Mouse (Mus musculus): ENCODE measurements at regions not wholly inside any gene's neighbourhood (a gene's known extent, or its start where the extent isn't known, plus 50 kb on each side); places are given as distances from the start of the nearest gene placed in this dataset.

DNA sequence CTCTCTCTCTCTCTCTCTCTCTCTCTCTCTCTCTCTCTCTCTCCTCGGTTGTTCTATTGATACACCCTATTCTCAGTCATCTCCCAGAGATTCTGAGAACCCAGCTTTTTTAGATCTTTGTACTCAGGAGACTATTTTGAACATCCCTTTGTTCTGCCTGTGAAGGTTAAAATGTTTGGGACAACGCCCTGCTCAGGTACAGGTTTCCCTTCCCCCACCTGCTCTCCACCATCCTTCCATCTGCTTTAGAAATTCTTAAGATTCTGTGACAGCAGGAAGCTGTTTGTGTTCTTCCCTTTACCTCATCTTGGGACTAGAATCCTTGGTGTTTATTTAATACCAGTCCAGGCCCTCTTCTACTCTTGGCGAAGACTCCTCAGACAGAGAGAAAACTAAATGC is 319.6 kb downstream of the Icos start:
- Histone ChIP-seq H3K27me3 (0 out of 2 replicates have a peak, but pooled peaks cover 3% of the 10 kb centered on the region), H3K36me3 (no peaks in the 10 kb centered on the region), H3K4me1 (peaks cover 50% of the 10 kb centered on the region), H3K9me3 (replicated peaks) (no peaks in the 10 kb centered on the region), H3K9ac (no peak overlapping the region), H3K27ac (no peak overlapping the region), H3K4me3 (no peak overlapping the region), H3K4me2 (replicated peaks) (no peak overlapping the region)
- 77% methylated on average over 3 of the region's 3 CpGs for WGBS
- ATAC-seq (ENCODE audit: low FRiP score), result no peak

- H3K4me1 ChIP-seq, result peaks cover 53% of the 10 kb centered on the region
- no peak for ATAC-seq (ENCODE audit: low FRiP score)
Measured at GRCm38 (mm10) chr1:61298064-61298463, 320.3 kb downstream of the Icos start.

GRCm38 (mm10) chr1:61298779-61299178 is 321.1 kb downstream of the Icos start:
- Histone ChIP-seq H3K9ac (no peak overlapping the region), H3K27me3 (0 out of 2 replicates have a peak, but pooled peaks cover 3% of the 10 kb centered on the region), H3K27ac (peak overlapping the region; percentile 70), H3K4me3 (no peak overlapping the region), H3K9me3 (replicated peaks) (no peaks in the 10 kb centered on the region), H3K4me2 (replicated peaks) (no peak overlapping the region), H3K4me1 (peaks cover 50% of the 10 kb centered on the region), H3K36me3 (no peaks in the 10 kb centered on the region)
- 59% methylated on average over 6 of the region's 6 CpGs for WGBS
- 0 out of 2 replicates have a peak, but pooled peaks have one; percentile 20 for ATAC-seq (ENCODE audit: low FRiP score)

More at GRCm38 (mm10) chr1:61298064-61298463, 320.3 kb downstream of the Icos start:
- 23% methylated on average over 3 of the region's 3 CpGs for WGBS
- Histone ChIP-seq H3K9me3 (replicated peaks) (no peaks in the 10 kb centered on the region), H3K9ac (no peak overlapping the region), H3K27ac (peak overlapping the region; percentile 70), H3K27me3 (0 out of 2 replicates have a peak, but pooled peaks cover 3% of the 10 kb centered on the region), H3K4me2 (replicated peaks) (no peak overlapping the region), H3K36me3 (no peaks in the 10 kb centered on the region), H3K4me3 (no peak overlapping the region)

GRCm38 (mm10) chr1:61300491-61300890 is 322.8 kb downstream of the Icos start:
- H3K4me2 ChIP-seq (replicated peaks), result no peak overlapping the region
- peaks cover 50% of the 10 kb centered on the region for H3K4me1 ChIP-seq
- 57% methylated on average over 4 of the region's 4 CpGs for WGBS
- 0 out of 2 replicates have a peak, but pooled peaks cover 9% of the 10 kb centered on the region for H3K27me3 ChIP-seq
- no peak overlapping the region for H3K4me3 ChIP-seq
- H3K36me3 ChIP-seq, result no peaks in the 10 kb centered on the region
- no peaks in the 10 kb centered on the region for H3K9me3 ChIP-seq (replicated peaks)
- no peak for ATAC-seq (ENCODE audit: low FRiP score)
- no peak overlapping the region for H3K9ac ChIP-seq
- H3K27ac ChIP-seq, result no peak overlapping the region

DNA sequence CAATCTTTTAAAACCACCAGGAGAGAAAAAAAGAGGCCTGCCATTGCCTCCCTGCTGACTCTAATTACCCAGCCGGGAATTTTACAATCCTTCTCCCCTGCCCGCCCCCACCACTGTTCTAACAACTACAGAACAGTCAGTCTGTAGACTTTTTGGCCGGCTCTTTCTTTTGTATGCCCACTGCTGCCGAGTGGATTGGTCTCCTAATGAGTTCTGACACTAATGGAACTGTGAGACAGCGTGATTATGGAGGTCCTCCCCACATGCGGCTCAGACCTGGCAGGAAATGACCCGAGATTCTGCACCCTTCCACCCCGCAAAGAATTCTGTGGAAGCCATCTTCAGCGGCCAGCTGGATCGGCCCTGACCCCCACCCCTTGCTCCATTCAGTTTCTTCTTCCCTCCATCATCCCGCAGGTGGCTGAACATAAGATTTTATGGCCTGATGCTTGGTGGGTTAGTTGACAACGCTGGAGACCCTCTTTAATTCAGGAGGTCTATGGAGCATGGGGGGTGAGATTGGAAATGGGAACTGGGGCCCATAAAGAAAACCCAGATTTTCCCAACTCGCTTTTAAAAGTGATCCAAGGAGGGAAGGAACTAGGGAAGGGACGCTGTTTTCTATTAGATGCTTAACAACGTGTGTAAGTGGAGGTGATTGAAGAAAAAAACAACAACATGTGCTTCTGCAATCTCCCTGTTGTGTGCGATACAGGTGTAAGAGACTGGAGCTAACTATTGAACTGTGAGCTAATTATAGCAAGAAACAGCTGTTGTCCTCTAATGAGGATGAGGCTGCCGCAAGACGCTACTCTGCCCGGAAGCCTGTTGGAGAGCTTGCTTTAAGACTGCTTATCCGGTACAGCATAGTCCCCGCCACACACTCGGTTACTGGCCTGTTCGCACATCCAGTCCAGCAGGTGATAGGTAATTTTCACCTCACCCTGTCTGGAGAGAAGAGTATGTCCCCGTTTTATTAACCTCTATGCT is 323.6 kb downstream of the Icos start:
- 48% methylated on average over 24 of the region's 24 CpGs for WGBS
- Histone ChIP-seq H3K4me1 (peaks cover 50% of the 10 kb centered on the region), H3K9ac (no peak overlapping the region)

DNA sequence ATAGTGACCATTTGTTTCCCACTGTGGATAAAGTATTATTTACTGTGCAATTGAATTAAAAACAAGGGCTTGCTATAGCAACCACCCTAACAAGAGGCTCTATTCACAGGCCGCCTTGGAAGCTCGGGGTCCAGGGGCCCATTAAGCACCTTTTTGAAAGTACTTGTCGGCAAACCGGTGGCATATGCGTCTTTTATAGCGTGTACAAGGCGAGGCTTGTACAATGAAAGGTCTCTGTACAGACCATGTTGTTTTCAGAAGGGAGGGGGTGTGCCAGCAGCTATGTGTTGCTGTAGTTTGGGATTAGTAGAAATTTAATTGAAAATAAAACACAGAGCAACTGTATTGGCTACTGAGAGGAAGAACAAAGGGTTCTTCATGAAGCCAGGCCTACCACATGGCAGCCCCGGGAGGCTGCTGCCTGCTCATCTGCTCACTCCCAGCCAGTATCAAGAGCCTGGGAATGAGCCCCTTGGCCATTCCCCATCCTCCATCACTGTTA is 324.9 kb downstream of the Icos start:
- Histone ChIP-seq H3K27me3 (peaks cover 19% of the 10 kb centered on the region), H3K4me3 (no peak overlapping the region), H3K4me2 (replicated peaks) (no peak overlapping the region), H3K27ac (no peak overlapping the region), H3K4me1 (peaks cover 39% of the 10 kb centered on the region), H3K36me3 (no peaks in the 10 kb centered on the region), H3K9me3 (replicated peaks) (no peaks in the 10 kb centered on the region), H3K9ac (no peak overlapping the region)
- 42% methylated on average over 8 of the region's 8 CpGs for WGBS
- ATAC-seq (ENCODE audit: low FRiP score), result peak; percentile 77

More for the DNA sequence above, 323.6 kb downstream of the Icos start:
- H3K4me3 ChIP-seq, result no peak overlapping the region
- no peaks in the 10 kb centered on the region for H3K9me3 ChIP-seq (replicated peaks)
- H3K27ac ChIP-seq, result 0 out of 2 replicates have a peak overlapping the region, but pooled peaks have one; percentile 12
- no peak overlapping the region for H3K4me2 ChIP-seq (replicated peaks)
- no peaks in the 10 kb centered on the region for H3K36me3 ChIP-seq
- H3K27me3 ChIP-seq, result 0 out of 2 replicates have a peak, but pooled peaks cover 14% of the 10 kb centered on the region
- no peak for ATAC-seq (ENCODE audit: low FRiP score)

DNA sequence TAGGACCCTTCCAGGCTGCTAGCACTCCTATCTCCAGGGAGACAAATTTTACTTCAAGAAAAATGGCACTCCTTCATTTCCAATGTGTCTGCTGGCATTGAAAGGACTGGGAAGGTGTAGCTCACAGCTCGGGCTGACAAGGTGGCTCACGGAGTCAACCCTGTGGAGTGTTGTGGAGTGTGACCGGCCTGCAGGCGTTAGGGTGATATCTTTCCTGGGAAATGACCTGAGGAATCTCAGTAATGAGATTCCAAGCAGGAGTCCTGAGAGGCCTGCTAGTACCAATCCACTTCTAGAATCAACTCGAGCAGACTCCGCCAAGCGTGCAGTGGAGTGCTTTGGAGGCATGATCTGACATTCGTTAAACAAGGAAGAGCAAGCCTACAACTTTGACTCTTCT is 328.6 kb downstream of the Icos start:
- no peaks in the 10 kb centered on the region for H3K9me3 ChIP-seq (replicated peaks)
- no peaks in the 10 kb centered on the region for H3K36me3 ChIP-seq
- no peak overlapping the region for H3K4me2 ChIP-seq (replicated peaks)
- no peak for ATAC-seq (ENCODE audit: low FRiP score)
- H3K27ac ChIP-seq, result no peak overlapping the region
- no peak overlapping the region for H3K4me3 ChIP-seq
- no peak overlapping the region for H3K9ac ChIP-seq
- peaks cover 19% of the 10 kb centered on the region for H3K27me3 ChIP-seq
- H3K4me1 ChIP-seq, result peaks cover 13% of the 10 kb centered on the region
- WGBS, result 51% methylated on average over 8 of the region's 8 CpGs

- no peaks in the 10 kb centered on the region for H3K36me3 ChIP-seq
- no peak overlapping the region for H3K4me2 ChIP-seq (replicated peaks)
- H3K9ac ChIP-seq, result no peak overlapping the region
- no peak overlapping the region for H3K27ac ChIP-seq
- no peaks in the 10 kb centered on the region; the same call in 1 of the 2 replicates for H3K4me1 ChIP-seq
- no peak overlapping the region for H3K4me3 ChIP-seq
- no peak for ATAC-seq (ENCODE audit: low FRiP score)
- no peaks in the 10 kb centered on the region for H3K9me3 ChIP-seq (replicated peaks)
- 75% methylated on average over 1 of the region's 1 CpGs for WGBS
- H3K27me3 ChIP-seq, result peaks cover 15% of the 10 kb centered on the region
Measured at GRCm38 (mm10) chr1:61309563-61309962, 329.1 kb upstream of the Pard3b start.

DNA sequence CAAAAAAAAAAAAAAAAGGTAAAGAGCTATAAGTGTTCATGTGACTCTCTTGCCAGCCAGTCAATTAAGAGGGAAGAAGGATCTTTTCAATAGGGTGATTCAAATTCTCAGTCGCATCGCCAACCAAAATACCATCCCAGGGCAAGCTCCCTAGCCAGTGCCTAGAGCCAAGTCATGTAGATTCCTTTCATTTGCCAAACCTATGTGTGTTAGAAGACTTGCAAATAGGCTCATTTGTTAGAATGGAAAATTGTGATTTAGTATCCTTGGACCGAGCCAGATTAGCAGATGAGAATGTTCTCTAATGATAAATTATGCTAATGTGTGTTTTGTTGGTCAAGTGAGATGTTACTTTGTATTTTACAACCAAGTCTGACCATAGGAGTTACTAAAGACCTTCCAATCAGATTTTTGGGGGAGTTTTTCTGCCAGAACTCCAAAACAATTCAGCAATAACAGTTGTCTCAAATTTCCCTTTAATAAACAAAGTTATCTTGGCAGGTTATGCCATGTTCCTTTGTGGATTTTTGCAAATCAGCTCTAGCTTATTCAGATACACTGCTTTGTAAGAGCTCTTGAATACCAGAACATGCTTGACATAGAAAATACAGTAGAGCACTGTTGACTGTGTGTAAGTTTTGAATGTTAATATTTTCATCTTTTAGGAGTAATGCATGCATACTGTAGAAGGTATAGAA is 328.4 kb upstream of the Pard3b start:
- Histone ChIP-seq H3K4me2 (replicated peaks) (no peak overlapping the region), H3K4me1 (no peaks in the 10 kb centered on the region), H3K27me3 (peaks cover 11% of the 10 kb centered on the region), H3K4me3 (no peak overlapping the region), H3K27ac (no peak overlapping the region), H3K9me3 (replicated peaks) (no peaks in the 10 kb centered on the region), H3K36me3 (no peaks in the 10 kb centered on the region), H3K9ac (no peak overlapping the region)
- ATAC-seq (ENCODE audit: low FRiP score), result no peak
- 93% methylated on average over 3 of the region's 3 CpGs for WGBS

- H3K27me3 ChIP-seq, result peaks cover 7% of the 10 kb centered on the region
- no peak overlapping the region for H3K4me2 ChIP-seq (replicated peaks)
- H3K9me3 ChIP-seq (replicated peaks), result no peaks in the 10 kb centered on the region
- no peak overlapping the region for H3K27ac ChIP-seq
- ATAC-seq (ENCODE audit: low FRiP score), result no peak
- H3K4me3 ChIP-seq, result no peak overlapping the region
- H3K9ac ChIP-seq, result no peak overlapping the region
- H3K4me1 ChIP-seq, result no peaks in the 10 kb centered on the region
- WGBS, result 78% methylated on average over 2 of the region's 2 CpGs
- no peaks in the 10 kb centered on the region for H3K36me3 ChIP-seq
Measured at GRCm38 (mm10) chr1:61310761-61311090, 327.9 kb upstream of the Pard3b start.

GRCm38 (mm10) chr1:61313196-61313595 is 325.4 kb upstream of the Pard3b start:
- H3K36me3 ChIP-seq, result no peaks in the 10 kb centered on the region
- no peak overlapping the region for H3K27ac ChIP-seq
- H3K4me1 ChIP-seq, result no peaks in the 10 kb centered on the region
- ATAC-seq (ENCODE audit: low FRiP score), result no peak
- H3K27me3 ChIP-seq, result no peaks in the 10 kb centered on the region
- no peaks in the 10 kb centered on the region for H3K9me3 ChIP-seq (replicated peaks)
- H3K9ac ChIP-seq, result no peak overlapping the region
- no peak overlapping the region for H3K4me3 ChIP-seq
- 89% methylated on average over 4 of the region's 4 CpGs for WGBS
- no peak overlapping the region for H3K4me2 ChIP-seq (replicated peaks)

DNA sequence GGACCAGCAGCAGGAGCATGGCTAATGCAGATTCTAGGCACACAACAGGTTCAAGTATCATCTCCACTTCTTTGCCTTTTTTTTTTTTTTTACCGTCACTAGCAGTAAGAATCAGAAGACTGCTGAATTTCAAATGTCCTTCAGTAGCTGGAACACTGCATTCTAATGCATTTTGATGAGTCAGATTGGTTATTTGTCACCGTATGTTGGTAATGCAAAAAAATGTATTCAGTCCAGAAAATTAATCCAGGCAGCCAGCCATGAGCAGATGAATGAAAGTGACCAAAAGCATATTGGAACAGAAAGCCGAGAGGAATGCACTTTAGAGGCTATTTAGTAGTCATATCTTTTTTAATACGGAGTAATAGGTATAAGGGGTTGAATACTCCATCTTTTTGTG is 322.4 kb upstream of the Pard3b start:
- 75% methylated on average over 4 of the region's 4 CpGs for WGBS
- no peaks in the 10 kb centered on the region for H3K27me3 ChIP-seq
- H3K36me3 ChIP-seq, result no peaks in the 10 kb centered on the region
- no peak overlapping the region for H3K4me2 ChIP-seq (replicated peaks)
- no peak overlapping the region for H3K9ac ChIP-seq
- H3K9me3 ChIP-seq (replicated peaks), result no peaks in the 10 kb centered on the region
- ATAC-seq (ENCODE audit: low FRiP score), result no peak
- no peaks in the 10 kb centered on the region for H3K4me1 ChIP-seq
- no peak overlapping the region for H3K27ac ChIP-seq
- H3K4me3 ChIP-seq, result no peak overlapping the region
